In the genomic region with DNA sequence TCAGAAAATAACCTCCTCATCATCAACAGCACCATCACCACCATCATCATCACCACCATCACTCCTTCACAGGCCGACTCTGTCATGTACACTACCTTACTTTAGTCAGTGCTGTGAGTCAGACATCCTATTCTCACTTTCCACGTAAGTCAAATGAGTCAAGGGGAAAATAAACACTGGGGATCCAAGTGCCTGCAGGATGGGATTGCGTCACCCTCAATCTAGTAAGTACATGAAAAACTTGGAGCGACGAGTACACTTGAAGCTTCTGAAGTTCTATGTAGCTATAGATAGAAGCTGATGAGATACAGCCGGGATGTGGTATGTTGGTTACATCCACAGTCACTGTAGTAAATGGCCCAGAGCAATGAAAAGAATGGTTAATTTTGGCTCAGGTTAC, we compare ENCODE assay signal across 32 mouse cellular contexts.
A peak's percentile ranks its signal among the peaks of the same experiment; 100 is the strongest.
DNase-seq lines count a peak whose midpoint lies in the region; ATAC-seq and TF ChIP-seq lines count a peak whose summit lies in the region.
"Had no signal": no experiment of that assay in that cellular context is flagged by ENCODE, and none has a peak within 500 bp of the region (broad histone marks: within the 10 kb centered on the region; RNA-seq: fewer than 3 reads in every experiment).

No protein-coding gene starts in this region.

- no peaks in the 10 kb centered on the region for H3K4me1 ChIP-seq in lung, postnatal 0 days (ENCODE audit: insufficient read depth, low read depth, low read length)
- H3K4me1 ChIP-seq: liver, embryonic 13.5 days had no signal

- no peak overlapping the region for H3K9ac ChIP-seq in lung, postnatal 0 days (replicated peaks; ENCODE audit: low read depth)
- H3K9ac ChIP-seq: embryonic facial prominence, embryonic 13.5 days; forebrain, embryonic 12.5 days; forebrain, postnatal 0 days; heart, embryonic 13.5 days; intestine, embryonic 15.5 days; liver, embryonic 13.5 days; lung, embryonic 14.5 days had no signal

- no peaks in the 10 kb centered on the region for H3K27me3 ChIP-seq in lung, postnatal 0 days (replicated peaks; ENCODE audit: insufficient read depth, low read length)
- H3K27me3 ChIP-seq: CH12.LX; embryonic facial prominence, embryonic 13.5 days; forebrain, embryonic 12.5 days; heart, embryonic 13.5 days; intestine, embryonic 15.5 days; liver, embryonic 13.5 days had no signal

- no peak overlapping the region for H3K4me3 ChIP-seq in lung, postnatal 0 days (ENCODE audit: low read depth, low read length)
- H3K4me3 ChIP-seq: embryonic facial prominence, embryonic 13.5 days; erythroblast, embryonic 14.5 days; forebrain, embryonic 12.5 days; heart, embryonic 13.5 days; intestine, embryonic 15.5 days; liver, embryonic 13.5 days; midbrain, embryonic 10.5 days had no signal

- TF ChIP-seq EP300 in lung, postnatal 0 days (IDR thresholded peaks at IDR 0.05), result peak; percentile 63; the same call in 1 of the 2 replicates

- DNase-seq in lung, postnatal 0 days (ENCODE audit: low spot score), result peak; percentile 75
- DNase-seq in lung, postnatal 4 days, result no peak
- peak; percentile 34 for DNase-seq in 3134 (ENCODE audit: extremely low read depth, insufficient read length, low spot score)
- DNase-seq in NIH3T3 (ENCODE audit: low read depth), result peak; percentile 84
- peak; percentile 4 for DNase-seq in gonadal fat pad, adult 2 months (ENCODE audit: low read depth)
- DNase-seq in urinary bladder, postnatal 25 days (ENCODE audit: low spot score), result no peak
- DNase-seq in urinary bladder, postnatal 10 days (ENCODE audit: low spot score), result no peak
- DNase-seq: adrenal gland, postnatal 10 days; B cell, adult 2 months; cerebellum, adult 11 months; cerebellum, adult 9-11 months; embryo, embryonic 11 days; forebrain, postnatal 0 days; heart, postnatal 10 days; kidney, adult 2 months; kidney, postnatal 4 days; layer of hippocampus, postnatal 36 days; left cerebral cortex, postnatal 4 days; liver, embryonic 13.5 days; lung, embryonic 14.5 days; right cerebral cortex, adult 18-20 months; thymus, adult 18-20 months; thymus, postnatal 25 days had no signal

- ATAC-seq in lung, postnatal 0 days, result peak; percentile 52
- ATAC-seq: forebrain, postnatal 0 days; hindbrain, postnatal 0 days had no signal

- no peak overlapping the region for H3K27ac ChIP-seq in lung, postnatal 0 days (ENCODE audit: low read length)
- H3K27ac ChIP-seq: embryonic facial prominence, embryonic 13.5 days; forebrain, embryonic 12.5 days; heart, embryonic 13.5 days; hindbrain, postnatal 0 days; intestine, embryonic 15.5 days; kidney, postnatal 0 days; liver, embryonic 13.5 days; midbrain, embryonic 10.5 days had no signal

- no peaks in the 10 kb centered on the region for H3K36me3 ChIP-seq in lung, postnatal 0 days (ENCODE audit: insufficient read depth, low read length)
- H3K36me3 ChIP-seq: embryonic facial prominence, embryonic 13.5 days; forebrain, embryonic 12.5 days; heart, embryonic 13.5 days; intestine, embryonic 15.5 days; liver, embryonic 13.5 days; midbrain, embryonic 10.5 days had no signal

- TF ChIP-seq CTCF in lung, postnatal 0 days (IDR thresholded peaks at IDR 0.05), result no peak

- H3K9me3 ChIP-seq in lung, postnatal 0 days (ENCODE audit: low read length), result no peaks in the 10 kb centered on the region
- H3K9me3 ChIP-seq: embryonic facial prominence, embryonic 13.5 days; forebrain, embryonic 12.5 days; heart, embryonic 13.5 days; intestine, embryonic 15.5 days; liver, embryonic 13.5 days; midbrain, embryonic 10.5 days had no signal

- H3K4me2 ChIP-seq in lung, postnatal 0 days (replicated peaks; ENCODE audit: low read depth, low read length), result no peak overlapping the region
- H3K4me2 ChIP-seq: embryonic facial prominence, embryonic 13.5 days; forebrain, embryonic 12.5 days; heart, embryonic 13.5 days; intestine, embryonic 15.5 days; liver, embryonic 13.5 days; lung, embryonic 14.5 days had no signal

- 59% methylated on average over 6 of the region's 6 CpGs for WGBS in lung, postnatal 0 days

Comparison
In these comparisons a context has a peak if more than half of its experiments do, and no peak if none do; other contexts are left out.
1. DNase-seq: peak in lung, postnatal 0 days (single experiment), 3134 (single experiment), NIH3T3 (single experiment) and gonadal fat pad, adult 2 months (single experiment); none in lung, postnatal 4 days (0 of 2), urinary bladder, postnatal 25 days (single experiment) and urinary bladder, postnatal 10 days (single experiment).